Mouse (Mus musculus) lung, adult 2 months (tissue): ENCODE measurements around the gene Dctpp1.

Experiments used
- CTCF ChIP-seq: fragments of 200-500 bp; IDR thresholded peaks from 2 replicates; pipeline ENCODE4 v1.5.1; 2011; ENCODE audit warnings: mild to moderate bottlenecking, low read length, control low read depth; ENCODE audit not compliant: insufficient read depth
- POLR2A ChIP-seq: fragments of 200-500 bp; IDR thresholded peaks from 2 replicates; pipeline ENCODE4 v1.6.1; 2011; ENCODE audit warnings: low read depth, mild to moderate bottlenecking, control low read depth, low read length, borderline replicate concordance; ENCODE audit errors: extremely low read depth

- no peak for TF ChIP-seq CTCF
- TF ChIP-seq POLR2A, result no peak
These were observed 27.1 kb downstream of the Dctpp1 start for GRCm38 (mm10) chr7:127233368-127233749.
